Mouse (Mus musculus) embryonic facial prominence, embryonic 14.5 days (tissue): ENCODE data around the gene Wdr4. TPM values are rescaled to one million over a fixed set of nuclear protein-coding genes. Genes with fewer than 3 reads are reported as not detected.
"Not testable (repeated sequence)": the region's sequence is repeated elsewhere in the genome, so short reads cannot be mapped to it uniquely, and the experiment has no call there.

ENCODE experiments used
- ATAC-seq: fragments of 200-750 bp; cut with Nextera tagmentation; 2 replicates; pipeline ENCODE4 v1.8.0; 2017; ENCODE audit warnings: low read depth, moderate number of reproducible peaks, moderate TSS enrichment
- DNase-seq: peaks from one replicate; pipeline ENCODE4 v3.0.0-alpha.2; 2015; ENCODE audit warnings: low spot score
- H3K27ac ChIP-seq: fragments of 300-500 bp; sonication (generic); replicated peaks from 2 replicates; pipeline ENCODE4 v1.5.1; 2014; ENCODE audit warnings: low read depth, mild to moderate bottlenecking, low read length, moderate library complexity
- H3K27me3 ChIP-seq: fragments of 300-500 bp; sonication (generic); replicated peaks from 2 replicates; pipeline ENCODE4 v1.6.1; 2014; ENCODE audit warnings: low read length; ENCODE audit not compliant: control insufficient read depth, insufficient read depth
- H3K36me3 ChIP-seq: fragments of 300-500 bp; sonication (generic); 2 replicates; pipeline ENCODE4 v1.6.1; 2014; ENCODE audit warnings: low read length, mixed read lengths; ENCODE audit not compliant: control insufficient read depth, insufficient read depth
- H3K4me1 ChIP-seq: fragments of 300-500 bp; sonication (generic); 2 replicates; pipeline ENCODE4 v1.6.1; 2014; ENCODE audit warnings: antibody characterized with exemption, low read length; ENCODE audit not compliant: control insufficient read depth, insufficient read depth
- H3K4me2 ChIP-seq: fragments of 300-500 bp; sonication (generic); 2 replicates; pipeline ENCODE4 v1.6.1; 2014; ENCODE audit warnings: low read depth, mild to moderate bottlenecking, low read length, moderate library complexity, mixed read lengths
- H3K4me3 ChIP-seq: fragments of 300-500 bp; sonication (generic); 2 replicates; pipeline ENCODE4 v1.5.1; 2014; ENCODE audit warnings: low read depth, mild to moderate bottlenecking, low read length
- H3K9ac ChIP-seq: fragments of 300-500 bp; sonication (generic); 2 replicates; pipeline ENCODE4 v1.6.1; 2014; ENCODE audit warnings: low read depth, mild to moderate bottlenecking, low read length, moderate library complexity, mixed read lengths
- H3K9me3 ChIP-seq: fragments of 300-500 bp; sonication (generic); 2 replicates; pipeline ENCODE4 v1.6.1; 2016; ENCODE audit warnings: low read length; ENCODE audit not compliant: control insufficient read depth
- WGBS: fragments of 180-500 bp; shearing (Covaris S2); extraction: QIAGEN DNeasy Blood & Tissue Kit; methylation state at CpG from one replicate; pipeline ENCODE4 v1.1.7; 2014; 5-methylcytosine and 5-hydroxymethylcytosine counted together
- polyA plus RNA-seq: library from polyadenylated mRNA; unstranded; fragments of >200 nt; fragmentation: Nextera tagmentation; extraction: Ambion mirVana; gene quantifications from 2 replicates; pipeline ENCODE4 v1.2.1, GENCODE M21; 2014

Gene Wdr4
- polyA plus RNA-seq, 1 experiment from 2014 or later = 29.3 TPM

GRCm38 (mm10) chr17:31557947-31558542, 38.3 kb upstream of the Wdr4 start:
- Histone ChIP-seq H3K4me2 (peak overlapping the region; percentile 14; the same call in 1 of the 2 replicates), H3K9me3 (no peaks in the 10 kb centered on the region), H3K4me1 (peaks cover 17% of the 10 kb centered on the region), H3K27ac (peak overlapping the region; percentile 49), H3K27me3 (no peaks in the 10 kb centered on the region), H3K36me3 (no peaks in the 10 kb centered on the region), H3K4me3 (no peak overlapping the region), H3K9ac (peak overlapping the region; percentile 19; the same call in 1 of the 2 replicates)
- peak; percentile 36 for ATAC-seq
- WGBS = 59% methylated on average over 10 of the region's 10 CpGs
- no peak for DNase-seq

GRCm38 (mm10) chr17:31557124-31557880, 37.5 kb upstream of the Wdr4 start:
- Histone ChIP-seq H3K4me2 (peak overlapping the region; percentile 14; the same call in 1 of the 2 replicates), H3K27me3 (no peaks in the 10 kb centered on the region), H3K4me1 (peaks cover 17% of the 10 kb centered on the region), H3K4me3 (no peak overlapping the region), H3K9ac (no peak overlapping the region), H3K36me3 (no peaks in the 10 kb centered on the region), H3K9me3 (no peaks in the 10 kb centered on the region), H3K27ac (peak overlapping the region; percentile 49; the same call in 1 of the 2 replicates)
- 38% methylated on average over 11 of the region's 11 CpGs for WGBS
- DNase-seq (peak; percentile 90), ATAC-seq (peak; percentile 87)

- 61% methylated on average over 4 of the region's 4 CpGs for WGBS
- Histone ChIP-seq H3K4me2 (no peak overlapping the region), H3K4me1 (peaks cover 17% of the 10 kb centered on the region), H3K27me3 (no peaks in the 10 kb centered on the region), H3K4me3 (no peak overlapping the region), H3K36me3 (no peaks in the 10 kb centered on the region), H3K9ac (no peak overlapping the region), H3K27ac (no peak overlapping the region), H3K9me3 (no peaks in the 10 kb centered on the region)
- no peak for ATAC-seq
- DNase-seq = no peak
These were observed 36.5 kb upstream of the Wdr4 start for GRCm38 (mm10) chr17:31556253-31556652.

- peaks cover 11% of the 10 kb centered on the region for H3K4me1 ChIP-seq
- ATAC-seq, DNase-seq, H3K4me2 ChIP-seq, H3K9me3 ChIP-seq, H3K36me3 ChIP-seq, H3K9ac ChIP-seq, H3K4me3 ChIP-seq, H3K27me3 ChIP-seq, H3K27ac ChIP-seq: not testable (repeated sequence)
- 94% methylated on average over 23 of the region's 23 CpGs for WGBS
These were observed 32.8 kb upstream of the Wdr4 start for GRCm38 (mm10) chr17:31552601-31553000.

- Histone ChIP-seq H3K4me3 (no peak overlapping the region), H3K9ac (no peak overlapping the region)
- 54% methylated on average over 8 of the region's 8 CpGs for WGBS
These were observed 29.6 kb upstream of the Wdr4 start for GRCm38 (mm10) chr17:31549389-31549788.

GRCm38 (mm10) chr17:31547974-31548373, 28.2 kb upstream of the Wdr4 start:
- Histone ChIP-seq H3K4me3 (no peak overlapping the region), H3K9ac (no peak overlapping the region), H3K27ac (no peak overlapping the region), H3K36me3 (no peaks in the 10 kb centered on the region), H3K4me1 (peaks cover 8% of the 10 kb centered on the region), H3K4me2 (no peak overlapping the region), H3K9me3 (no peaks in the 10 kb centered on the region), H3K27me3 (no peaks in the 10 kb centered on the region)
- 0 out of 2 replicates have a peak, but pooled peaks have one; percentile 55 for ATAC-seq
- DNase-seq = peak; percentile 65
- WGBS = 37% methylated on average over 3 of the region's 3 CpGs

More at GRCm38 (mm10) chr17:31549389-31549788, 29.6 kb upstream of the Wdr4 start:
- no peaks in the 10 kb centered on the region for H3K27me3 ChIP-seq
- ATAC-seq (no peak), DNase-seq (no peak)
- peaks cover 8% of the 10 kb centered on the region; the same call in 1 of the 2 replicates for H3K4me1 ChIP-seq
- H3K27ac ChIP-seq = no peak overlapping the region
- no peak overlapping the region for H3K4me2 ChIP-seq
- H3K9me3 ChIP-seq = no peaks in the 10 kb centered on the region
- no peaks in the 10 kb centered on the region for H3K36me3 ChIP-seq

GRCm38 (mm10) chr17:31546444-31547196, 26.8 kb upstream of the Wdr4 start:
- Histone ChIP-seq H3K9ac (no peak overlapping the region), H3K4me2 (no peak overlapping the region), H3K27me3 (no peaks in the 10 kb centered on the region), H3K36me3 (no peaks in the 10 kb centered on the region), H3K27ac (no peak overlapping the region), H3K4me3 (no peak overlapping the region), H3K9me3 (no peaks in the 10 kb centered on the region), H3K4me1 (peaks cover 15% of the 10 kb centered on the region)
- DNase-seq = peak; percentile 59
- ATAC-seq = no peak
- WGBS = 76% methylated on average over 9 of the region's 9 CpGs

- WGBS = 28% methylated on average over 6 of the region's 6 CpGs
- Histone ChIP-seq H3K4me2 (no peak overlapping the region), H3K4me3 (no peak overlapping the region), H3K4me1 (peaks cover 24% of the 10 kb centered on the region), H3K9ac (no peak overlapping the region), H3K36me3 (no peaks in the 10 kb centered on the region), H3K9me3 (no peaks in the 10 kb centered on the region), H3K27ac (peak overlapping the region; percentile 39), H3K27me3 (no peaks in the 10 kb centered on the region)
- ATAC-seq = no peak
- DNase-seq = peak; percentile 72
These were observed 23.8 kb upstream of the Wdr4 start for GRCm38 (mm10) chr17:31543574-31543973.
